In the genomic region with DNA sequence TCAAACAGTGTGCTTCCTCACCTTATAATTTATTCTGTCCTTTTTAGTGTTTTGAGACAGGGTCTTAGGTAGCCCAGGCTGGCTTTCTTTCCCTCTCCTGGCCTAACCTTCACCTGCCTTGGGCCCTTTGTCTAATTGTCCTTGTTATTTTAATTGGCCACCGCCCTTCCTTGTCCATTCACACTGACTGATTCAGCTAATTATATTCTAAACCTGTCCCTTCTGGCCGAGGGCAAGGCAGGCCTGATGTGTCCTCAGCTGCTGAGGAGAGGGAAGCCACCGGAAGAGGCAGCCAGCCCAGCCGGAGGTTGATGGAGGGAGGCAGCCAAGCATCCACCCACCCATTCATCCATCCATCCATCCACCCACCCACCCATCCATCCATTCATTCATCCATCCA, we compare ENCODE assay signal across 30 mouse cellular contexts. TPM values are rescaled to one million over a fixed set of nuclear protein-coding genes. Genes with fewer than 3 reads are reported as not detected.
DNase-seq lines count a peak whose midpoint lies in the region; ATAC-seq and TF ChIP-seq lines count a peak whose summit lies in the region.
"Had no signal": no experiment of that assay in that cellular context is flagged by ENCODE, and none has a peak within 500 bp of the region (broad histone marks: within the 10 kb centered on the region; RNA-seq: fewer than 3 reads in every experiment).

No protein-coding gene starts in this region.

- no peak overlapping the region for H3K4me2 ChIP-seq in hindbrain, embryonic 12.5 days (replicated peaks)
- H3K4me2 ChIP-seq in hindbrain, embryonic 11.5 days (replicated peaks; ENCODE audit: low read depth, low read length), result no peak overlapping the region
- H3K4me2 ChIP-seq in forebrain, embryonic 11.5 days (ENCODE audit: low read depth, low read length, severe bottlenecking), result no peak overlapping the region
- H3K4me2 ChIP-seq: embryonic facial prominence, embryonic 13.5 days; forebrain, embryonic 15.5 days; heart, embryonic 12.5 days; heart, embryonic 15.5 days; hindbrain, embryonic 15.5 days; intestine, embryonic 15.5 days had no signal

- TF ChIP-seq CTCF in E14TG2a.4 (conservative IDR thresholded peaks at IDR 0.05; ENCODE audit: low read length), result no peak
- no peak for TF ChIP-seq CTCF in ES-Bruce4 (IDR thresholded peaks at IDR 0.05; ENCODE audit: low read depth, low read length)

- no peaks in the 10 kb centered on the region; the same call in 1 of the 2 replicates for H3K27me3 ChIP-seq in hindbrain, embryonic 12.5 days
- no peaks in the 10 kb centered on the region for H3K27me3 ChIP-seq in hindbrain, embryonic 11.5 days (ENCODE audit: control insufficient read depth, insufficient read depth, low read length)
- H3K27me3 ChIP-seq in E14TG2a.4 (ENCODE audit: insufficient read depth, low read length) (0 out of 2 replicates have a peak, but pooled peaks cover 3% of the 10 kb centered on the region), ES-Bruce4 (ENCODE audit: control insufficient read depth, insufficient read depth, low read length, poor library complexity, severe bottlenecking) (no peaks in the 10 kb centered on the region)
- no peaks in the 10 kb centered on the region for H3K27me3 ChIP-seq in forebrain, embryonic 11.5 days (ENCODE audit: control insufficient read depth, insufficient read depth, low read length)
- H3K27me3 ChIP-seq: embryonic facial prominence, embryonic 13.5 days; forebrain, embryonic 15.5 days; hindbrain, embryonic 15.5 days; intestine, embryonic 15.5 days had no signal

- no peaks in the 10 kb centered on the region for H3K9me3 ChIP-seq in hindbrain, embryonic 12.5 days (replicated peaks)
- H3K9me3 ChIP-seq in hindbrain, embryonic 11.5 days (ENCODE audit: control insufficient read depth, low read length), result no peaks in the 10 kb centered on the region
- no peaks in the 10 kb centered on the region for H3K9me3 ChIP-seq in E14TG2a.4 (ENCODE audit: low read length)
- no peaks in the 10 kb centered on the region for H3K9me3 ChIP-seq in ES-Bruce4 (replicated peaks; ENCODE audit: control insufficient read depth, insufficient read depth, low read length, poor library complexity, severe bottlenecking)
- no peaks in the 10 kb centered on the region for H3K9me3 ChIP-seq in forebrain, embryonic 11.5 days (ENCODE audit: control insufficient read depth, low read length)
- H3K9me3 ChIP-seq: embryonic facial prominence, embryonic 10.5 days; embryonic facial prominence, embryonic 13.5 days; forebrain, embryonic 15.5 days; heart, embryonic 12.5 days; heart, embryonic 15.5 days; hindbrain, embryonic 15.5 days; intestine, embryonic 15.5 days had no signal

- TF ChIP-seq EP300 in ES-Bruce4 (IDR thresholded peaks at IDR 0.05; ENCODE audit: insufficient read depth, low read depth, low read length), result peak; percentile 99

- no peak for TF ChIP-seq POLR2A in ES-Bruce4 (IDR thresholded peaks at IDR 0.05; ENCODE audit: insufficient read depth, low read length)

- H3K4me3 ChIP-seq in hindbrain, embryonic 12.5 days, result no peak overlapping the region
- H3K4me3 ChIP-seq in hindbrain, embryonic 11.5 days (ENCODE audit: low read depth, low read length), result no peak overlapping the region
- H3K4me3 ChIP-seq in E14TG2a.4 (replicated peaks; ENCODE audit: low read length), result peak overlapping the region; percentile 41
- no peak overlapping the region for H3K4me3 ChIP-seq in ES-Bruce4 (ENCODE audit: low read depth, low read length)
- no peak overlapping the region for H3K4me3 ChIP-seq in forebrain, embryonic 11.5 days (ENCODE audit: low read depth, low read length)
- H3K4me3 ChIP-seq: embryonic facial prominence, embryonic 10.5 days; embryonic facial prominence, embryonic 13.5 days; erythroblast, embryonic 14.5 days; forebrain, embryonic 15.5 days; heart, embryonic 12.5 days; heart, embryonic 15.5 days; hindbrain, embryonic 15.5 days; intestine, embryonic 15.5 days had no signal

- H3K36me3 ChIP-seq in hindbrain, embryonic 12.5 days, result peaks cover 43% of the 10 kb centered on the region
- 0 out of 2 replicates have a peak, but pooled peaks cover 4% of the 10 kb centered on the region for H3K36me3 ChIP-seq in hindbrain, embryonic 11.5 days (ENCODE audit: control insufficient read depth, insufficient read depth, low read length)
- H3K36me3 ChIP-seq in E14TG2a.4 (ENCODE audit: insufficient read depth, low read length) (peaks cover 21% of the 10 kb centered on the region), ES-Bruce4 (ENCODE audit: control insufficient read depth, insufficient read depth, low read length, poor library complexity, severe bottlenecking) (no peaks in the 10 kb centered on the region)
- H3K36me3 ChIP-seq in forebrain, embryonic 11.5 days (ENCODE audit: control insufficient read depth, insufficient read depth, low read length), result no peaks in the 10 kb centered on the region; the same call in 1 of the 2 replicates
- H3K36me3 ChIP-seq: embryonic facial prominence, embryonic 13.5 days; heart, embryonic 12.5 days; heart, embryonic 15.5 days; intestine, embryonic 15.5 days had no signal

- peaks cover 32% of the 10 kb centered on the region for H3K4me1 ChIP-seq in hindbrain, embryonic 12.5 days
- H3K4me1 ChIP-seq in hindbrain, embryonic 11.5 days (replicated peaks; ENCODE audit: control insufficient read depth, insufficient read depth, low read length), result no peaks in the 10 kb centered on the region
- peaks cover 96% of the 10 kb centered on the region for H3K4me1 ChIP-seq in E14TG2a.4 (replicated peaks; ENCODE audit: low read depth, low read length)
- H3K4me1 ChIP-seq in ES-Bruce4 (ENCODE audit: control insufficient read depth, insufficient read depth, low read length), result peaks cover 42% of the 10 kb centered on the region
- peaks cover 2% of the 10 kb centered on the region; the same call in 1 of the 2 replicates for H3K4me1 ChIP-seq in forebrain, embryonic 11.5 days (replicated peaks; ENCODE audit: control insufficient read depth, insufficient read depth, low read length)
- H3K4me1 ChIP-seq: intestine, embryonic 15.5 days had no signal

- H3K27ac ChIP-seq in hindbrain, embryonic 12.5 days, result peak overlapping the region; percentile 23; the same call in 1 of the 2 replicates
- H3K27ac ChIP-seq in hindbrain, embryonic 11.5 days (ENCODE audit: low read depth, low read length), result no peak overlapping the region
- H3K27ac ChIP-seq in ES-Bruce4 (ENCODE audit: insufficient read depth, low read length), result peak overlapping the region; percentile 65
- H3K27ac ChIP-seq in forebrain, embryonic 11.5 days (ENCODE audit: low read depth, low read length), result no peak overlapping the region
- H3K27ac ChIP-seq: embryonic facial prominence, embryonic 10.5 days; embryonic facial prominence, embryonic 13.5 days; forebrain, embryonic 15.5 days; heart, embryonic 15.5 days; hindbrain, embryonic 15.5 days; intestine, embryonic 15.5 days had no signal

- DNase-seq in hindbrain, embryonic 11.5 days (ENCODE audit: low spot score), result no peak
- DNase-seq in R1 (ENCODE audit: low read depth, low spot score), result peak; percentile 83
- DNase-seq in forebrain, embryonic 11.5 days (ENCODE audit: low spot score), result no peak
- DNase-seq in right cerebral cortex, adult 2 months (ENCODE audit: low spot score in 2 of 2), result no peak
- DNase-seq: adrenal gland, adult 2 months; adrenal gland, postnatal 25 days; cerebellum, adult 11-12 months; cerebellum, adult 8-10 months; cerebellum, postnatal 10 days; cerebellum, postnatal 36 days; embryo, embryonic 11 days; gastrocnemius, postnatal 25 days; heart, adult 18-20 months; heart, postnatal 10 days; heart, postnatal 36 days; kidney, adult 11 months; kidney, adult 8-10 months had no signal

- no peak overlapping the region for H3K9ac ChIP-seq in hindbrain, embryonic 12.5 days
- H3K9ac ChIP-seq in hindbrain, embryonic 11.5 days (ENCODE audit: low read depth, low read length), result no peak overlapping the region
- no peak overlapping the region for H3K9ac ChIP-seq in ES-Bruce4 (ENCODE audit: low read depth, poor library complexity, severe bottlenecking)
- no peak overlapping the region for H3K9ac ChIP-seq in forebrain, embryonic 11.5 days (ENCODE audit: low read length)
- H3K9ac ChIP-seq: embryonic facial prominence, embryonic 13.5 days; forebrain, embryonic 15.5 days; heart, embryonic 12.5 days; heart, embryonic 15.5 days; hindbrain, embryonic 15.5 days; intestine, embryonic 15.5 days had no signal

- 45% methylated on average over 4 of the region's 4 CpGs for WGBS in hindbrain, embryonic 12.5 days
- WGBS in hindbrain, embryonic 11.5 days, result 58% methylated on average over 4 of the region's 4 CpGs
- WGBS in forebrain, embryonic 11.5 days, result 70% methylated on average over 4 of the region's 4 CpGs

- no peak for ATAC-seq in hindbrain, embryonic 12.5 days (ENCODE audit: low FRiP score)
- ATAC-seq in hindbrain, embryonic 11.5 days (ENCODE audit: low FRiP score), result no peak
- ATAC-seq in forebrain, embryonic 11.5 days (replicated peaks; ENCODE audit: low FRiP score), result no peak
- ATAC-seq: CD4-positive, CD25-positive, alpha-beta regulatory T cell, adult 4 months; forebrain, embryonic 15.5 days; intestine, embryonic 15.5 days had no signal

RNA-seq across cellular contexts. Expression of a gene that starts 52.2 kb away (rescaled TPM):
- 23.8 TPM in 2 replicates for polyA plus RNA-seq in hindbrain, embryonic 12.5 days (2016; fragmentation: Nextera tagmentation; extraction: Ambion mirVana)
- polyA plus RNA-seq in hindbrain, embryonic 11.5 days (2014; fragmentation: Nextera tagmentation; extraction: Ambion mirVana), result 5.7 and 6.6 TPM in 2 replicates
- polyA plus RNA-seq in ES-Bruce4 (2011; ENCODE audit: insufficient read depth, insufficient read length, low read depth, missing spikeins), result 9.3 and 10.2 TPM in 2 replicates
- 9.3 and 11.8 TPM in 2 replicates for polyA plus RNA-seq in forebrain, embryonic 11.5 days (2014; fragmentation: Nextera tagmentation; extraction: Ambion mirVana)
- polyA plus RNA-seq: C2C12; CD4-positive, CD25-positive, alpha-beta regulatory T cell, adult 4 months; erythroblast, embryonic 14.5 days had no signal

Comparison
In these comparisons a context has a peak if more than half of its experiments do, and no peak if none do; other contexts are left out.
1. H3K27ac ChIP-seq: peak in hindbrain, embryonic 12.5 days (single experiment) and ES-Bruce4 (single experiment); none in hindbrain, embryonic 11.5 days (single experiment) and forebrain, embryonic 11.5 days (single experiment).